Comparison of ENCODE assay signal across 1 mouse cellular context in genomic region chr10:80741634-80742179, GRCm38 (mm10).
TF ChIP-seq lines count a peak whose summit lies in the region.

No protein-coding gene starts in this region.

TF ChIP-seq in CH12.LX, 34 proteins besides CTCF, POLR2A, EP300 and RAD21:
- TF ChIP-seq RCOR1 (conservative IDR thresholded peaks at IDR 0.05; ENCODE audit: low read depth, low read length) (no peak), E2F4 (IDR thresholded peaks at IDR 0.05; ENCODE audit: insufficient replicate concordance, low read depth, low read length) (no peak), IRF4 (IDR thresholded peaks at IDR 0.05; ENCODE audit: low read depth, low read length) (no peak), HCFC1 (IDR thresholded peaks at IDR 0.05; ENCODE audit: low read depth, low read length) (no peak), MYC (IDR thresholded peaks at IDR 0.05; ENCODE audit: low read depth, low read length) (no peak), ZKSCAN1 (IDR thresholded peaks at IDR 0.05; ENCODE audit: borderline replicate concordance, low read depth, low read length) (no peak), SIN3A (IDR thresholded peaks at IDR 0.05; ENCODE audit: low read length) (no peak), SMC3 (IDR thresholded peaks at IDR 0.05; ENCODE audit: low read depth, low read length) (no peak), MAFK (IDR thresholded peaks at IDR 0.05; ENCODE audit: insufficient replicate concordance, low read length) (no peak), MAX (IDR thresholded peaks at IDR 0.05; ENCODE audit: low read length) (no peak), USF1 (IDR thresholded peaks at IDR 0.05; ENCODE audit: low read depth, low read length) (no peak), USF2 (conservative IDR thresholded peaks at IDR 0.05; ENCODE audit: low read depth, low read length) (no peak), ZC3H11A (IDR thresholded peaks at IDR 0.05; ENCODE audit: low read depth, low read length) (no peak), ZMIZ1 (IDR thresholded peaks at IDR 0.05; ENCODE audit: low read depth, low read length) (no peak), JUN (IDR thresholded peaks at IDR 0.05; ENCODE audit: insufficient read depth, low read depth, low read length) (no peak), TBP (conservative IDR thresholded peaks at IDR 0.05; ENCODE audit: low read depth, low read length) (no peak)
